Comparison of ENCODE assay signal across 8 mouse cellular contexts in genomic region chr7:105736911-105737521, GRCm38 (mm10). TPM values are rescaled to one million over a fixed set of nuclear protein-coding genes. Genes with fewer than 3 reads are reported as not detected.
A peak's percentile ranks its signal among the peaks of the same experiment; 100 is the strongest.
DNase-seq lines count a peak whose midpoint lies in the region; ATAC-seq lines count a peak whose summit lies in the region.

Gene Rrp8, minus strand, starts transcription at chr7:105737385.

- no peaks in the 10 kb centered on the region for H3K9me3 ChIP-seq in forebrain, embryonic 12.5 days

- peaks cover 55% of the 10 kb centered on the region for H3K36me3 ChIP-seq in forebrain, embryonic 12.5 days (replicated peaks)

- peak; percentile 51 for DNase-seq in cerebellum, adult 9-10 months
- no peak for DNase-seq in cerebellum, adult 11-12 months
- peak; percentile 70 for DNase-seq in adrenal gland, adult 2 months
- DNase-seq in layer of hippocampus, postnatal 14 days (ENCODE audit: low spot score in 2 of 2) = no peak
- peak; percentile 52 for DNase-seq in lung, postnatal 36 days
- DNase-seq in spleen, postnatal 14 days (ENCODE audit: low spot score in 2 of 2) = peak; percentile 30 to 38

- no peaks in the 10 kb centered on the region for H3K27me3 ChIP-seq in forebrain, embryonic 12.5 days

- peak within 1 kb of the TSS; percentile 86 for H3K9ac ChIP-seq in forebrain, embryonic 12.5 days

- H3K27ac ChIP-seq in forebrain, embryonic 12.5 days = peak within 1 kb of the TSS; percentile 82

- under 1% methylated on average over 30 of the region's 30 CpGs for WGBS in forebrain, embryonic 12.5 days

- H3K4me3 ChIP-seq in forebrain, embryonic 12.5 days (replicated peaks) = peak within 1 kb of the TSS; percentile 78

- no peak; the same call in 1 of the 2 replicates for ATAC-seq in forebrain, embryonic 12.5 days (ENCODE audit: low FRiP score)
- ATAC-seq in hematopoietic stem cell, adult 5-6 weeks (replicated peaks in 1 of 2; ENCODE audit: insufficient read depth in 1 of 2, low FRiP score in 2 of 2, low TSS enrichment in 1 of 2, low read depth in 1 of 2, poor library complexity in 2 of 2, severe bottlenecking in 2 of 2) = peak; percentile 7 to 11; a peak in 1 of 4 replicates

- peak within 1 kb of the TSS; percentile 86 for H3K4me2 ChIP-seq in forebrain, embryonic 12.5 days

- H3K4me1 ChIP-seq in forebrain, embryonic 12.5 days = peaks cover 25% of the 10 kb centered on the region

RNA-seq across cellular contexts. Expression of gene Rrp8, which starts in this region (rescaled TPM):
- total RNA-seq in adrenal gland, adult 2 months (2021) = 10 to 100 TPM; 14.8 to 17.6 TPM
- 7.9 and 9.2 TPM in 2 replicates for polyA plus RNA-seq in adrenal gland, adult 2 months (2012; rRNA removed)
- 39.5 and 41.5 TPM in 2 replicates for polyA plus RNA-seq in forebrain, embryonic 12.5 days (2016; fragmentation: Nextera tagmentation; extraction: Ambion mirVana)
- total RNA-seq in hematopoietic stem cell, adult 5-6 weeks (2017) = 17.5 and 34.8 TPM in 2 replicates
- total RNA-seq in layer of hippocampus, postnatal 14 days (2021) = 10 to 100 TPM; 12.5 to 14.7 TPM

Comparison
In these comparisons a context has a peak if more than half of its experiments do, and no peak if none do; other contexts are left out.
1. DNase-seq: peak in cerebellum, adult 9-10 months (single experiment), adrenal gland, adult 2 months (single experiment), lung, postnatal 36 days (single experiment) and spleen, postnatal 14 days (2 of 2); none in cerebellum, adult 11-12 months (single experiment) and layer of hippocampus, postnatal 14 days (0 of 2).